Mouse (Mus musculus) heart, embryonic 15.5 days (tissue): ENCODE results near the gene C1s2. TPM values are rescaled to one million over a fixed set of nuclear protein-coding genes. Genes with fewer than 3 reads are reported as not detected.

Experiments used
- ATAC-seq: fragments of 200-750 bp; cut with Nextera tagmentation; replicated peaks from 2 replicates; pipeline ENCODE4 v1.8.0; 2017; ENCODE audit warnings: low read depth, moderate TSS enrichment; ENCODE audit not compliant: insufficient number of reproducible peaks, insufficient read depth, low FRiP score
- H3K27ac ChIP-seq: fragments of 300-500 bp; sonication (generic); 2 replicates; pipeline ENCODE4 v1.5.1; 2015; ENCODE audit warnings: mild to moderate bottlenecking, inconsistent platforms
- H3K27me3 ChIP-seq: fragments of 300-500 bp; sonication (generic); 2 replicates; pipeline ENCODE4 v1.6.1; 2015; ENCODE audit warnings: inconsistent platforms
- H3K36me3 ChIP-seq: fragments of 300-500 bp; sonication (generic); 2 replicates; pipeline ENCODE4 v1.6.1; 2015; ENCODE audit warnings: mild to moderate bottlenecking, inconsistent platforms
- H3K4me1 ChIP-seq: fragments of 300-500 bp; sonication (generic); replicated peaks from 2 replicates; pipeline ENCODE4 v1.6.1; 2015; ENCODE audit warnings: inconsistent platforms
- H3K4me2 ChIP-seq: fragments of 300-500 bp; sonication (generic); 2 replicates; pipeline ENCODE4 v1.6.1; 2015; ENCODE audit warnings: inconsistent platforms, mild to moderate bottlenecking, moderate library complexity
- H3K4me3 ChIP-seq: fragments of 300-500 bp; sonication (generic); 2 replicates; pipeline ENCODE4 v1.5.1; 2015; ENCODE audit warnings: mild to moderate bottlenecking, inconsistent platforms
- H3K9ac ChIP-seq: fragments of 300-500 bp; sonication (generic); 2 replicates; pipeline ENCODE4 v1.6.1; 2015; ENCODE audit warnings: mild to moderate bottlenecking, inconsistent platforms
- H3K9me3 ChIP-seq: fragments of 300-500 bp; sonication (generic); replicated peaks from 2 replicates; pipeline ENCODE4 v1.6.1; 2016; ENCODE audit warnings: inconsistent platforms
- WGBS: fragments of 180-500 bp; shearing (Covaris S2); methylation state at CpG from one replicate; pipeline ENCODE4 v1.1.7; 2015; ENCODE audit warnings: mixed read lengths; 5-methylcytosine and 5-hydroxymethylcytosine counted together
- polyA plus RNA-seq: library from polyadenylated mRNA; unstranded; fragments of >200 nt; fragmentation: Nextera tagmentation; extraction: Ambion mirVana; gene quantifications from 2 replicates; pipeline ENCODE4 v1.2.1, GENCODE M21; 2015

C1s2 gene
- polyA plus RNA-seq, 1 experiment from 2014 or later: not detected

- Histone ChIP-seq H3K27me3 (no peaks in the 10 kb centered on the region), H3K4me1 (peaks cover 16% of the 10 kb centered on the region), H3K4me3 (no peak overlapping the region), H3K9me3 (no peaks in the 10 kb centered on the region), H3K9ac (no peak overlapping the region), H3K27ac (no peak overlapping the region), H3K36me3 (no peaks in the 10 kb centered on the region), H3K4me2 (no peak overlapping the region)
- 90% methylated on average over 10 of the region's 10 CpGs for WGBS
- no peak for ATAC-seq
Measured at GRCm38 (mm10) chr6:124665011-124665410, 29.1 kb upstream of the C1s2 start.

GRCm38 (mm10) chr6:124664256-124664655 lies 28.4 kb upstream of the C1s2 start:
- no peaks in the 10 kb centered on the region for H3K36me3 ChIP-seq
- H3K4me3 ChIP-seq: peak overlapping the region; percentile 72
- H3K9me3 ChIP-seq: no peaks in the 10 kb centered on the region
- no peak for ATAC-seq
- no peak overlapping the region for H3K27ac ChIP-seq
- H3K4me1 ChIP-seq: peaks cover 16% of the 10 kb centered on the region
- H3K9ac ChIP-seq: no peak overlapping the region
- H3K4me2 ChIP-seq: peak overlapping the region; percentile 78; the same call in 1 of the 2 replicates
- 83% methylated on average over 7 of the region's 7 CpGs for WGBS
- no peaks in the 10 kb centered on the region for H3K27me3 ChIP-seq

GRCm38 (mm10) chr6:124663424-124663795 lies 27.5 kb upstream of the C1s2 start:
- Histone ChIP-seq H3K9me3 (no peaks in the 10 kb centered on the region), H3K9ac (peak overlapping the region; percentile 64), H3K4me2 (peak overlapping the region; percentile 78), H3K4me1 (peaks cover 16% of the 10 kb centered on the region), H3K27ac (peak overlapping the region; percentile 90), H3K36me3 (no peaks in the 10 kb centered on the region), H3K27me3 (no peaks in the 10 kb centered on the region), H3K4me3 (peak overlapping the region; percentile 72)
- ATAC-seq: no peak
- WGBS: 15% methylated on average over 13 of the region's 13 CpGs

DNA sequence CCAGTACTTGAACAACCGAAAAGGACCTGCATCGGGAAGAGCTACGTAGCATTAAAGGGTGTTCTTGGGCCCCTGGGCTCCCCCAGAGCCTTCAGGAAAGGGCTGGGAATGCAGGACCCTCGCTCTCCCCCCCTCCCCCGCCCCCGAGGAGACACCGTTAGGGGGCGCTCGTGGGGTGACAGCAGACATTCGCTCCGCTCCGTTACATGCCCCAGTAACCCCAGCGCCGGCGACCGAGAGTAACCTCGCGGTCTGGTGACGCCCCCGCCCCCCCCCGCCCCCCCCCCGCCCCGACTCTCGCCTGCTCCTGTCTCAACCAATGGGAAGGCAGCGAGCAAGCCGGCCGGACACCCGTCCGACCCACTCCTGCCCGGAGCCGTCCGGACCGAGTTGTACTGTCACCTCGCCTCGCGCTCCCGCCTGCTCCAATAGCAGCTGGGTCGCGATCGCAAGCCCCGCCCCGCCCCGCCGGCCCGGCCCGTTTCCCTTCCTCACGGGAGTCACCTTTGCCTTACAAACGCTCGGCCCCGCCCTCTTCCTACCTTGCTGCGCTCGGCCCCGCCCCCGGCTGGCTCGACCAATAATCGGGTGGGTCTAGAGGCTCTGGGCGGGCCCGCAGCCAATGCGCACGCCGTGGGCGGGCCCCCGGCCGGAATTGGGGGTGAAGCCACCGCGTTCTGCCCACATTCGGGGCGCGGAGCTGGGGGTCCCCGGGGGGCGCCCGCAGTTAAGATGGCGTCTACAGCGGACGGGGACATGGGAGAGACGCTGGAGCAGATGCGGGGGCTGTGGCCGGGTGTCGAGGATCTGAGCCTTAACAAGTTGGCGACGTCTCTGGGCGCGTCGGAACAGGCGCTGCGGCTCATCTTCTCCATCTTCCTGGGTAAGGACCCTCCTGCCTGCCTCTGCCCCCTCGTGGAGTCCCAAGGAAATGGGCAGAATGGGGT lies 26.9 kb upstream of the C1s2 start, which contains the start of gene Lpcat3:
Gene Lpcat3, plus strand, starts transcription at position 551 of the 947 bp plus-strand sequence.
- Histone ChIP-seq H3K27ac (peak within 1 kb of the TSS; percentile 90), H3K9me3 (no peaks in the 10 kb centered on the region), H3K27me3 (no peaks in the 10 kb centered on the region), H3K4me2 (peak within 1 kb of the TSS; percentile 78), H3K9ac (peak within 1 kb of the TSS; percentile 65), H3K4me1 (peaks cover 16% of the 10 kb centered on the region), H3K4me3 (peak within 1 kb of the TSS; percentile 72), H3K36me3 (no peaks in the 10 kb centered on the region)
- WGBS: under 1% methylated on average over 50 of the region's 87 CpGs
- ATAC-seq: peak; percentile 97

GRCm38 (mm10) chr6:124661995-124662394 lies 26.1 kb upstream of the C1s2 start:
- 28% methylated on average over 6 of the region's 6 CpGs for WGBS
- Histone ChIP-seq H3K9ac (peak overlapping the region; percentile 65), H3K27me3 (no peaks in the 10 kb centered on the region), H3K9me3 (no peaks in the 10 kb centered on the region), H3K27ac (peak overlapping the region; percentile 90), H3K4me2 (peak overlapping the region; percentile 78), H3K4me3 (peak overlapping the region; percentile 72), H3K4me1 (peaks cover 16% of the 10 kb centered on the region), H3K36me3 (no peaks in the 10 kb centered on the region)
- no peak for ATAC-seq

GRCm38 (mm10) chr6:124661156-124661806 lies 25.4 kb upstream of the C1s2 start:
- no peak for ATAC-seq
- Histone ChIP-seq H3K4me1 (peaks cover 16% of the 10 kb centered on the region), H3K36me3 (no peaks in the 10 kb centered on the region), H3K4me3 (no peak overlapping the region), H3K9me3 (no peaks in the 10 kb centered on the region), H3K9ac (no peak overlapping the region), H3K27me3 (no peaks in the 10 kb centered on the region), H3K27ac (no peak overlapping the region), H3K4me2 (no peak overlapping the region)
- WGBS: 94% methylated on average over 4 of the region's 4 CpGs

DNA sequence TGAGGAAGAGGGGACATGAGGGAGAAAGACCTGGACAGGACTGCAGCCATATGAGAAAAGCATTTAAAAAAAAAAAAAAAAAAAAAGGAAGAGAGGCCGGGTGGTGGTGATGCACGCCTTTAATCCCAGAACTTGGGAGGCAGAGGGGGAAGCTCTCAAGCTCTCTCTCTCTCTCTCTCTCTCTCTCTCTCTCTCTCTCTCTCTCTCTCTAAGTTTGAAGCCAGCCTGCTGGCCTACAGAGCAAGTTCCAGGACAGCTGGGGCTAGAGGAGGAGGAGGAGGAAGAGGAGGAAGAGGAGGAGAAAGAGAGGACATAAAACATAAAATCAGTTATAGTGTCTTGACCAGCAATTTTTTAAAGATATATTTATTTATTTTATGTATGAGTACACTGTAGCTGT lies 22.2 kb upstream of the C1s2 start:
- 57% methylated on average over 2 of the region's 2 CpGs for WGBS

GRCm38 (mm10) chr6:124655893-124656292 lies 20.0 kb upstream of the C1s2 start:
- H3K4me3 ChIP-seq: no peak overlapping the region
- H3K27me3 ChIP-seq: no peaks in the 10 kb centered on the region
- H3K4me1 ChIP-seq: no peaks in the 10 kb centered on the region
- no peak overlapping the region for H3K9ac ChIP-seq
- ATAC-seq: no peak
- H3K9me3 ChIP-seq: no peaks in the 10 kb centered on the region
- 44% methylated on average over 6 of the region's 6 CpGs for WGBS
- no peak overlapping the region for H3K4me2 ChIP-seq
- no peak overlapping the region for H3K27ac ChIP-seq
- H3K36me3 ChIP-seq: no peaks in the 10 kb centered on the region

More for the DNA sequence above, 22.2 kb upstream of the C1s2 start:
- no peak for ATAC-seq
- no peaks in the 10 kb centered on the region for H3K9me3 ChIP-seq
- no peak overlapping the region for H3K4me3 ChIP-seq
- peaks cover 4% of the 10 kb centered on the region; the same call in 1 of the 2 replicates for H3K4me1 ChIP-seq
- H3K36me3 ChIP-seq: no peaks in the 10 kb centered on the region
- H3K4me2 ChIP-seq: no peak overlapping the region
- H3K9ac ChIP-seq: no peak overlapping the region
- no peaks in the 10 kb centered on the region for H3K27me3 ChIP-seq
- no peak overlapping the region for H3K27ac ChIP-seq

GRCm38 (mm10) chr6:124646394-124646793 lies 10.5 kb upstream of the C1s2 start:
- Histone ChIP-seq H3K9ac (no peak overlapping the region), H3K27ac (no peak overlapping the region), H3K4me3 (no peak overlapping the region), H3K36me3 (no peaks in the 10 kb centered on the region), H3K9me3 (no peaks in the 10 kb centered on the region), H3K4me2 (no peak overlapping the region), H3K4me1 (no peaks in the 10 kb centered on the region), H3K27me3 (no peaks in the 10 kb centered on the region)
- WGBS: 59% methylated on average over 1 of the region's 1 CpGs
- no peak for ATAC-seq

DNA sequence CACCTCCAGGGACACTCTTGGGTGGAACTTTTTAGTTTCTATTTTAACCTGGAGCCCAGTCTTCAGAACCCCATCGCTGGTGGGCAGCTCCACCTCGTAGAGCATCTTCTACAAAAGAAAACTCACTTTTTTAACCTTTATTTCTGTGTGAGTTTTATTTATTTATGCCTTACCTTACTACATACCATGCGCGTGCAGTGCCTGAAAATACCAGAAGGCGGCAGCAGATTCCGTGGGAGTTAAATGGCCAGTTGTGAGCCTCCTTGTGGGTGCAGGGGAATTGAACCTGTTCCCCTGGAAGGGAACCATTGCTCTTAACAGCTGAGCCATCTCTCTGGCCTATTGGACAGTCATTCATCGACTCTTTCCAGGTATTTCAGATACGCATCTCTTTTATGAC lies 5.1 kb upstream of the C1s2 start:
- no peaks in the 10 kb centered on the region for H3K9me3 ChIP-seq
- no peaks in the 10 kb centered on the region for H3K36me3 ChIP-seq
- ATAC-seq: no peak
- no peak overlapping the region for H3K27ac ChIP-seq
- no peaks in the 10 kb centered on the region for H3K4me1 ChIP-seq
- H3K27me3 ChIP-seq: no peaks in the 10 kb centered on the region
- no peak overlapping the region for H3K9ac ChIP-seq
- H3K4me3 ChIP-seq: no peak overlapping the region
- WGBS: 34% methylated on average over 8 of the region's 8 CpGs
- H3K4me2 ChIP-seq: no peak overlapping the region

- H3K27me3 ChIP-seq: no peaks in the 10 kb centered on the region
Measured at GRCm38 (mm10) chr6:124640041-124640440, 4.2 kb upstream of the C1s2 start.

More at GRCm38 (mm10) chr6:124640041-124640440, 4.2 kb upstream of the C1s2 start:
- Histone ChIP-seq H3K9me3 (no peaks in the 10 kb centered on the region), H3K27ac (no peak overlapping the region), H3K4me2 (no peak overlapping the region), H3K9ac (no peak overlapping the region), H3K36me3 (no peaks in the 10 kb centered on the region), H3K4me1 (no peaks in the 10 kb centered on the region), H3K4me3 (no peak overlapping the region)
- ATAC-seq: no peak
- 71% methylated on average over 4 of the region's 4 CpGs for WGBS
